Mouse (Mus musculus): Measurements from ENCODE around the gene Kctd17.

Gene Kctd17

DNA sequence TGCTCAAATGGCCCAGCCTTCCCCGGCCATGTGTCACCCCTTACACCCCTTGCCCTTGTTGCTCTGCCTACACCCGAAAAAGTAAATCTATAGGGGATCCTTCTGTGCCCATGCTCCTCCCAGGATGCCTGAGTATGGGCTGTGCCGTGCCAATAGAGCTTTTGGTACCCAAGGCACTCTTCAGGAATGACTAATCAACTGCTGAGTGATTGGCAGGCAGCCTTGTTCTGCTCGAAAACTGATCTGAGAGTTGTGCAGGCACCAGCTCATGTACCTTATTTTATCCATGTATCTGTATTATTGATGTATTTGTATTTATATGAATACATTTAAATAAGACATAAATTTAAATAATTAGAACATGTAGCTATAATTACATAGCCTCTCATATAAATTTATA lies 58.7 kb downstream of the Kctd17 start:
- no peak for DNase-seq
